Mouse (Mus musculus) left cerebral cortex, postnatal 10 days (tissue): ENCODE measurements around the gene Kifc5b. TPM values are rescaled to one million over a fixed set of nuclear protein-coding genes. Genes with fewer than 3 reads are reported as not detected.
A peak's percentile ranks its signal among the peaks of the same experiment; 100 is the strongest.

Experiments
- DNase-seq, 2 experiments: peaks; one replicate each; pipeline ENCODE4 v3.0.0; 2021 to 2022; ENCODE audit warnings: low spot score in 2 of 2, mixed read lengths in 1 of 2; ENCODE audit errors: extremely low spot score in 1 of 2
- intact Hi-C: fragments of 180-260 bp; cut with DNase I; formaldehyde crosslinking; loops from one replicate; pipeline ENCODE4 v1.15.1; 2025
- total RNA-seq, 2 experiments: library from RNA; stranded (reverse); gene quantifications; 2 replicates each; pipeline ENCODE4 v1.2.3; 2021

The Kifc5b gene
- total RNA-seq, 2 experiments from 2014 or later, result 3.1 to 3.2 TPM

DNA sequence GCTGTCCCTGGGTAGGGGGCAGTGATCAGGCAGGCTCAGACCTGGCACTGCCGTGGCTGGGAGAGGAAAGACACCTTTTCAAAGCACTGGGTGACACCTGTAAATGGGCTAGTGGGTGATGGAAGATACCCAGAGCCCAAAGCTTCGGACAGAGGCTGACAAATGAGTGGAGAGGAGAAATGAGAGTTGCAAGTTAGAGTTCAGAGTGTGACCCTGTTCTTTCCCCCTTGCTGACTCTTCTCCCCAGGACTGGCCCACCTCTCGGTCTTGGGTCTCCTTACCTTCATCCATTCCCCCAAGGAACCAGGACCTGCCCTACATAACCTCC is 23.0 kb downstream of the Kifc5b start:
- DNase-seq, result no peak
- intact Hi-C loops, result loop anchor here (5.0 kb wide), 1 partner anchor 87 kb away; the partner anchor contains the start of gene Bak1

GRCm38 (mm10) chr17:26941031-26941789 is 24.3 kb downstream of the Kifc5b start, which contains the start of gene Syngap1:
Gene Syngap1 (plus strand): TSS chr17:26941253.
- peak in 1 of 2 experiments; percentile 81 for DNase-seq
- intact Hi-C loops, result no loop called here

- intact Hi-C loops, result no loop called here
These were observed 25.1 kb downstream of the Kifc5b start for GRCm38 (mm10) chr17:26941841-26942570.

GRCm38 (mm10) chr17:26945824-26946495 is 29.1 kb downstream of the Kifc5b start:
- DNase-seq, result peak in 1 of 2 experiments; percentile 57
- intact Hi-C loops, result no loop called here

More at GRCm38 (mm10) chr17:26941841-26942570, 25.1 kb downstream of the Kifc5b start:
- DNase-seq, result no peak

DNA sequence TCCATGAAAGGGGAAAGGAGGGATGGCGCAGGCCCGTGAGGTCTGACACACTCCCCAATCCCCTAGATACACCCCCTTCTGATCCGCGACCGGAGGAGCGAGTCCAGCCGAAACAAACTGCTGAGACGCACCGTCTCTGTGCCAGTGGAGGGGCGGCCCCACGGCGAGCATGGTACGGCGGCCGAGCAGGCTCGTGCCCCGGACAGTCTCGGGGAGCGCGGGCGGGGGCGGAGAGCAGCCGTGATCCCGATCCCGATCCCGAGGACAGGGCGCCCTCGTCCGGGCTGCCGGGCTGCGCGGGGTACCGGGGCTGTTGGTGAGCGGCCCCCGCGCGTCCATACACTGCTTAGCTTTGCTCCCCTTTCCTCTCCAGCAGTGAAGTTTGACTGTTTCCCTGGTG is 29.7 kb downstream of the Kifc5b start:
- peak in 1 of 2 experiments; percentile 90 for DNase-seq
- intact Hi-C loops, result no loop called here

DNA sequence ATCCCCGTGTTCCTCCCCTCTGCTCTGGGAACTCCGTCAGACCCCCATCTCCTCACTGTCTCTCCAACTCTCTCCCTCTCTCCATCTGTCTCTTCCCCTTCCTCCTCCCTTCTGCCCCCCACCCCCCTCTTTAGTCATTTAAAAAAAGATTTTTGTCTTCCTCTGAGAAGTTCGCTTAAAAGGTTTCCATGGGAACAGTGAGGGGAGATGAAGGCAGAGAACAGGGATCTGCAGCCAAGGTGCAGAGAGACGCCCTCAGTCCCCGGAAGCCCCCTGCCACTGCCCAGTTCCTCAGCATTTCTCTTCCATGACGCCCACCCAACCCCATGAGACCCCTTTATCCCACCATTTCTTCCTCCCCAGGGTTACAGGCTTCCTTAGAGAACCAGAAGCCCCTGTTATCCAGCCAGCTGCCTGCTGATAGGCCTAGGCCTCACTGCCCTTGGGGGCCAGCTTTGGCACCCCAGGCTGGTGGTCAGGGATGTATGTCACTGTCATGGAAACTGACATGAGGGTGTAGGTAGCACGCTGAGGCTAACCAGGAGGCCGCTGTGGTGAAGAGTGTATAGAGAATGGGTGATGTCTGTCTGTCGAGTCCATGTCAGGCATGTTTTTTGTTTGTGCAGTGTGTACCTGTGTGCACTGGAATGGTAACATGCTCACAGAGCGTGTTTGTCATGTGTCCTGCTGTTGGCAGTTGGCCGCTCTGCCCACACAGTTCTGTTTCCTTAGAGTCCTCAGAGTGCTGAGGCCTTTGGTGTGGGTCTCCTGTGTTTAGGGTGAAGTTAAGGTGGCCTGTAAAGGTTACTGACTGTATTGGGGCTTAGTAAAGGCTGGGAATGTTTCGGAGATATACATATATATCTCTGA is 30.6 kb downstream of the Kifc5b start:
- peak; percentile 39 to 57 for DNase-seq
- intact Hi-C loops, result no loop called here

DNA sequence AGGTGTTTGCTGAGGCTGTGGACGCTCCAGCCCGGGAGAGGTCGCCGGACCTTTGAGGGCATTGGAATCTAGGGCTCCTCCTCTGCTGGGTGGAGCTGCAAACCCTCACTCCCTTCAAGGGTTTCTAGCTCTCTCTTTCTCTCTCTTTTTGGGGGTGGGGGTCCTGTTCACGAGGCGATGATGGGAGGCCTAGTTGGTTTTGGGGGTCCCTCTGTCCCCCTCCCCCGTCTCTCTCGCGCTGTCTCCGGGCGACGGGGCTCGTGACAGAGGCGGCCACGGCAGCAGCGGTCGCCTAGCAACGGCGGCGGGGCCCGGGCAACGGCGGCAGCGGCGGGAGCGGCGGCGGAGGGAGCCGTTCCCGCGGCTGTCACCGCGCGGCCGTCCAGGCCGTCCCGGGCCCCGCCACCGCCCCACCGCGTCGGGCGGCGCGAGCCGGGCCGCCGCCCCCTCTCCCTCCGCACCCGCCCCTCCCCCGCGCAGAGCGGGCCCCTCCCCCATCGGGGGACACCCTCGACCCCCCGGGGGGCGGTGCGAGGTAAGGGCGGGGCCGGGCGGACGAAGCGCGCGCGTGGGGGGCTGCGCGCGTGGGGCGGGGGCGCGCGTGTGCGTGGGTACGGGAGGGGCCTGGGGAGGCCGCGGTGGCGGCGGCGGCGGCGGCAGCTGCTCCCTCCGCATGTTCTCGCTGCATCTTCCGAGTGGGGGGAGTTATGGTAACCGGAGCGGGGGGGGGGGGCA is 31.6 kb downstream of the Kifc5b start:
- intact Hi-C loops, result no loop called here
- peak; percentile 57 to 86 for DNase-seq

GRCm38 (mm10) chr17:26949051-26949577 is 32.2 kb downstream of the Kifc5b start:
- intact Hi-C loops, result no loop called here
- DNase-seq, result peak in 1 of 2 experiments; percentile 40

- intact Hi-C loops, result no loop called here
- DNase-seq, result peak in 1 of 2 experiments; percentile 65
These were observed 33.0 kb downstream of the Kifc5b start for GRCm38 (mm10) chr17:26949866-26950265.

DNA sequence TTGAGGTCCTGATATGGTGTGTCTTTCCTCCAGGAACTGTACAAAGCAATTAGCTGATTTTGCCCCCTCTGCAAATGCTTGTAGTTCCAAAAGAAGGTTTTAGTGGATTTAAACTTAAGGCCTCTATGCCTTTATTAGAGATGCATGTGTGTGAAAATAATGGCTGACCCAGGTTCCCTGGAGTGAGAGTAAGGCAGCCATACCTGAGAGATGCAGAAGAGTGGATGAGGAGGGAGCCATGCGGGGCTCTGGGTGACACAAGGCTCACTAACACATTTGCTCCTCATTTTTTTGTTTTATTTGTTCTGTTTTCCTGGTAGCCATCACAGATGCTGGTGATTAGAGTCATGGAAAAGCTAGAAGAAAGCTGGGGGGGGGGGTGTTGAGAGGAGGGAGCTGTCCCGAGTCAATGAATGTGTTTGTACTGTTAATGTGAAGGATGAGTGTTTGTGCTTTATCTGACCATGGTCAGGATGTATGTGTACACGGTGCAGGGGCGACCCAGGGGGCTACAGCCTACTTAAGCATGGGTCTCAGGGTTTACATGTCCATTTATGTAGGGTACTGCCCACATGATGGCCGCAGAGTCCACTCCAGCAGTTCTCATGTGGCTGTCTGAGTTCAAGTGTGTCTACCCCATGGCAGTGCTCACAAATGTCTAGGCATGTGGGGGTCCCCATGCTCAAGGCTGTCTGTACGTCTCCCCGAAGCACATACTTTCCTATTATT is 33.8 kb downstream of the Kifc5b start:
- intact Hi-C loops, result no loop called here
- DNase-seq, result peak in 1 of 2 experiments; percentile 20

DNA sequence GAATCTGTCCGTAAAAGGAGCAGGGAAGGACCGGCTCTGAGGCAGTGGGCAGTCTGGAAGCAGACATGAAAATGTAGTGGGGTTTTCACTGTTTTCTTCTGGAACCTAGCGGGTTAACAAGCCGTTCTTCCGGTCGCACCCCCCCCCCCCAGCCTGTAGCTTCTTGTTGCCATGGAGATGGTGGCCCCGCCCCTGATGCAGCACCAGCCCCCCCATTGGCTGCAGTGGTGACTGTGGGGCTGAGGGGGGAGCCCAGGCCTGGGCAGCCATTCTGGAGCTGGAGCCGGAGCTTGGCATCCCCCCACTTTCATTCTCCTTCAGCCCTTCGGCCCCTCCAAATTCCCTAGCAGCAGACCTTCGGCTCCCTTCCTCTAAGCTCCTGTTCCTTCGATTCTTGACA is 34.5 kb downstream of the Kifc5b start:
- peak; percentile 84 to 95 for DNase-seq

DNA sequence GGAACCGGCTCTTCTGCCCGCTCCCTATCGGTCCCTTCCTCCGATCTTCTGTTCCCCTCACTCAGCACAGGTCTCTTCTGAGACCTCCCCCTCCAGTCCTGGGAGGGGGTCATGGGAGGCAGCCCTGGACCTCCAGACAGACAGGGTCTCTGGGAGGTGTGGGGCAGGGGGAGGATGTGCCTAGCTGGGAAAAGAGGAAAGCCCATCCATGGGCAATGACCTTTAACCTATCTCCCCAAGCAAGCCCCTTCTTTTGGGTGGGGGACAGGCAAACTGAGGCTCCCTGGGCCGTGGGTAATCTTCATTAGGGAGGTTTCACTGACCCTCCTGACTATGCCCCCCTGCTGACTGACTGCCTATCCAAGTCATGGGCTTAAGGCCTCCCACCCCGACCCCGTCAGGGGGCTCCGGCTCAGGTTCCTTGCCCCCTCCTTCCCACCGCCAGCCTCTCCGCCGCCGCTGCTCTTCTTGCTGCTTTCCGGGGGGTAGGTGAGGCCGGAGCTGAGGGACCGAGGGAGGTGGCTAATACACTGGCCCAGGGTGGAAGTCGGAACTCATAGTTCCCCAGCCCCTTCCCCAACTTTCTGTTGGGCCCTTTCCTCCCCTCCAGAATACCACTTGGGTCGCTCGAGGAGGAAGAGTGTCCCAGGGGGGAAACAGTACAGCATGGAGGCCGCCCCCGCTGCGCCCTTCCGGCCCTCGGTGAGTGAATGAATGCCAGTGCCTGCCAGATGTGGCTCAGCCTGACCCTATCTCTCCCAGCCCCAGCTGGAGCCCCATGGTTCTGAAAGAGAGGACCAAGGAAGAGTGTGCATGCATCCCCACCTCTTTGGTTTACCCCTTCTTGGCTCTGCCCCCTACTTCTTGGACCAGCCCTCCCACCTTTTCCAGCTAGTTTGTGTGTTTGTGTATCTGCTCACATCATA is 35.3 kb downstream of the Kifc5b start:
- DNase-seq, result peak in 1 of 2 experiments; percentile 71
- intact Hi-C loops, result no loop called here

More for the DNA sequence above, 34.5 kb downstream of the Kifc5b start:
- intact Hi-C loops, result no loop called here

DNA sequence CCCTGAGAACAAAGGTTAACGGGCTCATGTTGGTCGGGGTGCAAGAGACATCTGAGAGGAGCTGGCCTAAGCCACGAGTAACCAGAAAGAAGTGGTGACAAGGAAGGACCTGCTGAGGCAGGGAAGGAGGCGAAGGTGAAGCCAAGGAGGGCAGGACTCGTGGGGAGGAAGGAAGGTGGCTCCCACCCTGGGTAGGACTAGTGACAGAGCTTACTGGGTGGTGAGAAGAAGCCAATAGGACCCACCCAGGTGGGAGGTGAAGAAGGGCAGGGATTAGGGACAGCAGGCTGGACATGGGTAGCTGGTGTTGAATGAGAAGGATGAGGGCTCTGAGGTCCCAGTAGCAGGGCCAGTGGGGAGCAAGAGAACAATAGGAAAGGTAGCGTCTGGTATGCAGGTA is 36.3 kb downstream of the Kifc5b start:
- DNase-seq, result peak in 1 of 2 experiments; percentile 26

DNA sequence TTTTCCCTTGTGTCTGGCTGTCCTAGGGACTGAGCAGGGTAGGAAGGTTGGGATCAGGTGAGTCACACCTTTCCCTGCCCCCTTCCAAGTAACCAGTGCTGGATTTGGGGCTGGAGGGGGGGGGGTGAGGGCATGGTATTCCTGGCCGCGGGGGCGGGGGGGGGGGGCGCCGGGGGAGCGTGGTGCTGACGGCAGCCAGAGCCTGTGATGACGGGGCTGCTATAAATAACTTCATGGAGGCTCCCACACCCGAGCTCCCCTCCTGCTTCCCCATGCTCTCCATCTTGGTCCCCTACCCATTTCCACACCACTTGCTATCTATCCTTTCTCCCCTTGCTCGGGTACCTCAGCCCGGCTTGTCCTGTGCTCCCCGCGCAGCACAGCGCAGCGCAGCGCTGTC is 36.8 kb downstream of the Kifc5b start:
- DNase-seq, result peak in 1 of 2 experiments; percentile 26
- intact Hi-C loops, result loop anchor here (2.0 kb wide), 1 partner anchor 15 kb away; no protein-coding TSS in a partner anchor

More for the DNA sequence above, 36.3 kb downstream of the Kifc5b start:
- intact Hi-C loops, result no loop called here

- intact Hi-C loops, result no loop called here
These were observed 39.4 kb downstream of the Kifc5b start for GRCm38 (mm10) chr17:26956309-26956708.

GRCm38 (mm10) chr17:26956895-26957294 is 40.0 kb downstream of the Kifc5b start:
- DNase-seq, result peak in 1 of 2 experiments; percentile 28
- intact Hi-C loops, result no loop called here

More at GRCm38 (mm10) chr17:26956309-26956708, 39.4 kb downstream of the Kifc5b start:
- DNase-seq, result no peak
